Mouse (Mus musculus): Measurements from ENCODE around the gene Ndufs2. TPM values are rescaled to one million over a fixed set of nuclear protein-coding genes. Genes with fewer than 3 reads are reported as not detected.
A peak's percentile ranks its signal among the peaks of the same experiment; 100 is the strongest.

The Ndufs2 gene
- polyA plus RNA-seq, 1 experiment from 2014 or later, result 255 TPM

DNA sequence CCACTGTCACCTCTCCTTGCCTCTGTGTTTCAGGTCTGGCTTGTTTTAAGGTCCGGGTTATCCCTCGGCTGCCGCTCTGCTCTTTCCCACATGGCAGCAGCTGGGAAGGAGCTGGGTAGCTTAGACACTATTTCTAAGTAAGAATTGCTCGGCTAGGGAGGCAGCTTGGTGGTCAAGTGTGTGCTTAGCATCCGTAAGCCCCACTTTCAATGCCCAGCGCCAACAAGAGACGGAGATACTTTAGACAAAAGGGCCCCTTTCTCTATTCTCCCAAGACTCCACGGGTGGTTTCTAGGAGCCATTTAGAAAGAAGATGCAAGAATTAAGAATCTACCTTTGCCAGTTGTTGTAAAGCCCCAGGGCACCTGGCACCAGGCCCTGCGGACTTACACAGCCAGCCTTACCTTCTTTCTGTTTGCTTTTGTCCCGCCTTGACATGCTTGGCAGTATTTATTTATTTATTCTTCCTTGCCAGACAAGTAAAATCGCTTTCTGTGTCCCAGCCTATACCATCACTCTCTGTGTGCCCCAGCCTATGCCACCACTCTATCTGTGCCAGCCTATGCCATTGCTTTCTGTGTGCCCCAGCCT lies 24.1 kb upstream of the Ndufs2 start:
- no peak overlapping the region for H3K9ac ChIP-seq (ENCODE audit: low read depth, low read length)
- no peak overlapping the region for H3K4me3 ChIP-seq (ENCODE audit: low read depth, low read length)
- H3K27me3 ChIP-seq (replicated peaks; ENCODE audit: control insufficient read depth, insufficient read depth, low read length), result no peaks in the 10 kb centered on the region
- peaks cover 66% of the 10 kb centered on the region for H3K36me3 ChIP-seq (ENCODE audit: control insufficient read depth, insufficient read depth)
- no peak for ATAC-seq
- 86% methylated on average over 11 of the region's 11 CpGs for WGBS
- 0 out of 2 replicates have a peak, but pooled peaks cover 4% of the 10 kb centered on the region for H3K4me1 ChIP-seq (replicated peaks; ENCODE audit: control insufficient read depth, insufficient read depth, low read length)
- H3K4me2 ChIP-seq (replicated peaks; ENCODE audit: low read depth), result no peak overlapping the region
- H3K9me3 ChIP-seq (ENCODE audit: control insufficient read depth), result no peaks in the 10 kb centered on the region
- no peak for TF ChIP-seq CTCF (IDR thresholded peaks at IDR 0.05; ENCODE audit: low read depth)
- no peak overlapping the region for H3K27ac ChIP-seq (ENCODE audit: low read depth, low read length)

GRCm38 (mm10) chr1:171274171-171274570 lies 23.0 kb upstream of the Ndufs2 start:
- 0 out of 2 replicates have a peak, but pooled peaks cover 4% of the 10 kb centered on the region for H3K4me1 ChIP-seq (replicated peaks; ENCODE audit: control insufficient read depth, insufficient read depth, low read length)
- no peak for TF ChIP-seq CTCF (IDR thresholded peaks at IDR 0.05; ENCODE audit: low read depth)
- H3K9ac ChIP-seq (ENCODE audit: low read depth, low read length), result no peak overlapping the region
- no peak for ATAC-seq
- no peaks in the 10 kb centered on the region for H3K27me3 ChIP-seq (replicated peaks; ENCODE audit: control insufficient read depth, insufficient read depth, low read length)
- H3K9me3 ChIP-seq (ENCODE audit: control insufficient read depth), result no peaks in the 10 kb centered on the region
- H3K4me3 ChIP-seq (ENCODE audit: low read depth, low read length), result no peak overlapping the region
- no peak overlapping the region for H3K27ac ChIP-seq (ENCODE audit: low read depth, low read length)
- H3K4me2 ChIP-seq (replicated peaks; ENCODE audit: low read depth), result no peak overlapping the region
- WGBS, result 92% methylated on average over 12 of the region's 12 CpGs
- H3K36me3 ChIP-seq (ENCODE audit: control insufficient read depth, insufficient read depth), result peaks cover 66% of the 10 kb centered on the region

- H3K4me2 ChIP-seq (replicated peaks; ENCODE audit: low read depth), result no peak overlapping the region
- H3K4me3 ChIP-seq (ENCODE audit: low read depth, low read length), result no peak overlapping the region
- TF ChIP-seq CTCF (IDR thresholded peaks at IDR 0.05; ENCODE audit: low read depth), result no peak
- H3K36me3 ChIP-seq (ENCODE audit: control insufficient read depth, insufficient read depth), result peaks cover 47% of the 10 kb centered on the region
- H3K9ac ChIP-seq (ENCODE audit: low read depth, low read length), result no peak overlapping the region
- H3K4me1 ChIP-seq (replicated peaks; ENCODE audit: control insufficient read depth, insufficient read depth, low read length), result 0 out of 2 replicates have a peak, but pooled peaks cover 4% of the 10 kb centered on the region
- WGBS, result 91% methylated on average over 3 of the region's 3 CpGs
- no peaks in the 10 kb centered on the region for H3K9me3 ChIP-seq (ENCODE audit: control insufficient read depth)
- H3K27ac ChIP-seq (ENCODE audit: low read depth, low read length), result no peak overlapping the region
- no peak for ATAC-seq
- H3K27me3 ChIP-seq (replicated peaks; ENCODE audit: control insufficient read depth, insufficient read depth, low read length), result no peaks in the 10 kb centered on the region
These were observed 20.9 kb upstream of the Ndufs2 start for GRCm38 (mm10) chr1:171272086-171272485.

GRCm38 (mm10) chr1:171271622-171272021 lies 20.4 kb upstream of the Ndufs2 start:
- Histone ChIP-seq H3K27ac (ENCODE audit: low read depth, low read length) (no peak overlapping the region), H3K36me3 (ENCODE audit: control insufficient read depth, insufficient read depth) (peaks cover 42% of the 10 kb centered on the region), H3K27me3 (replicated peaks; ENCODE audit: control insufficient read depth, insufficient read depth, low read length) (no peaks in the 10 kb centered on the region), H3K9me3 (ENCODE audit: control insufficient read depth) (no peaks in the 10 kb centered on the region), H3K9ac (ENCODE audit: low read depth, low read length) (no peak overlapping the region), H3K4me2 (replicated peaks; ENCODE audit: low read depth) (peak overlapping the region; percentile 97; the same call in 1 of the 2 replicates), H3K4me3 (ENCODE audit: low read depth, low read length) (no peak overlapping the region), H3K4me1 (replicated peaks; ENCODE audit: control insufficient read depth, insufficient read depth, low read length) (0 out of 2 replicates have a peak, but pooled peaks cover 4% of the 10 kb centered on the region)
- WGBS, result 72% methylated on average over 10 of the region's 10 CpGs
- TF ChIP-seq CTCF (IDR thresholded peaks at IDR 0.05; ENCODE audit: low read depth), result no peak
- no peak for ATAC-seq

GRCm38 (mm10) chr1:171271196-171271595 lies 20.0 kb upstream of the Ndufs2 start:
- Histone ChIP-seq H3K4me3 (ENCODE audit: low read depth, low read length) (peak overlapping the region; percentile 93), H3K27me3 (replicated peaks; ENCODE audit: control insufficient read depth, insufficient read depth, low read length) (no peaks in the 10 kb centered on the region), H3K4me2 (replicated peaks; ENCODE audit: low read depth) (peak overlapping the region; percentile 97), H3K4me1 (replicated peaks; ENCODE audit: control insufficient read depth, insufficient read depth, low read length) (0 out of 2 replicates have a peak, but pooled peaks cover 4% of the 10 kb centered on the region), H3K27ac (ENCODE audit: low read depth, low read length) (no peak overlapping the region), H3K36me3 (ENCODE audit: control insufficient read depth, insufficient read depth) (peaks cover 38% of the 10 kb centered on the region), H3K9ac (ENCODE audit: low read depth, low read length) (no peak overlapping the region), H3K9me3 (ENCODE audit: control insufficient read depth) (no peaks in the 10 kb centered on the region)
- 35% methylated on average over 9 of the region's 9 CpGs for WGBS
- TF ChIP-seq CTCF (IDR thresholded peaks at IDR 0.05; ENCODE audit: low read depth), result no peak
- ATAC-seq, result no peak

DNA sequence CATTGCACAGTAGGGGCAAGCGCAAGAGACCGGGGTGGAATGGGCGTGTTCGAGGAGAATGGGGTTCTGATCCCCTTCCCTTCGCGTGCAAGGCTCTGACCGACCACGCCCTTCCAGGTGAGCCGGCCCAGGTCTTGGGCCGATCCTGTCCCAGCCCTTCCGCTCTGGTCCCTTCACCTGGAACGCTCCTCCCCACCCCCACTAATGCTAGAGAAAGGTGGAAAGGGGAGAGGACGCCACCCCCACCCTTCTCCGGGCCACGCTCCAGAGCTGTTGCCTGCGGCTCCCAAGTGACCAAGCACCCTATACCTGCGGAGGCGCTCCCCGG lies 19.3 kb upstream of the Ndufs2 start:
- Histone ChIP-seq H3K9ac (ENCODE audit: low read depth, low read length) (peak overlapping the region; percentile 70), H3K27ac (ENCODE audit: low read depth, low read length) (peak overlapping the region; percentile 74), H3K4me1 (replicated peaks; ENCODE audit: control insufficient read depth, insufficient read depth, low read length) (0 out of 2 replicates have a peak, but pooled peaks cover 4% of the 10 kb centered on the region), H3K9me3 (ENCODE audit: control insufficient read depth) (no peaks in the 10 kb centered on the region), H3K4me2 (replicated peaks; ENCODE audit: low read depth) (peak overlapping the region; percentile 97), H3K4me3 (ENCODE audit: low read depth, low read length) (peak overlapping the region; percentile 93), H3K36me3 (ENCODE audit: control insufficient read depth, insufficient read depth) (peaks cover 32% of the 10 kb centered on the region), H3K27me3 (replicated peaks; ENCODE audit: control insufficient read depth, insufficient read depth, low read length) (no peaks in the 10 kb centered on the region)
- WGBS, result under 1% methylated on average over 19 of the region's 19 CpGs
- peak; percentile 70 for ATAC-seq
- no peak for TF ChIP-seq CTCF (IDR thresholded peaks at IDR 0.05; ENCODE audit: low read depth)
